Mouse (Mus musculus) heart, adult 2 months (tissue): Measurements from ENCODE around the gene Plk3. TPM values are rescaled to one million over a fixed set of nuclear protein-coding genes. Genes with fewer than 3 reads are reported as not detected.
A peak's percentile ranks its signal among the peaks of the same experiment; 100 is the strongest.

Experiments used
- DNase-seq, 2 experiments: peaks; one replicate each; pipeline ENCODE4 v3.0.0; 2021
- H3K27ac ChIP-seq: fragments of 200-600 bp; 2 replicates; pipeline ENCODE4 v1.8.1; 2022
- H3K27me3 ChIP-seq: fragments of 200-500 bp; 2 replicates; pipeline ENCODE4 v1.6.1; 2012; ENCODE audit warnings: mild to moderate bottlenecking, low read length, inconsistent platforms, mixed read lengths; ENCODE audit not compliant: control insufficient read depth, insufficient read depth
- H3K36me3 ChIP-seq: fragments of 200-500 bp; 2 replicates; pipeline ENCODE4 v1.6.1; 2012; ENCODE audit warnings: low read length, inconsistent platforms; ENCODE audit not compliant: control insufficient read depth, insufficient read depth
- H3K4me1 ChIP-seq: fragments of 200-500 bp; 2 replicates; pipeline ENCODE4 v1.6.1; 2011; ENCODE audit warnings: low read length; ENCODE audit not compliant: control insufficient read depth, insufficient read depth
- H3K4me3 ChIP-seq: fragments of 200-600 bp; 2 replicates; pipeline ENCODE4 v1.8.1; 2022
- H3K79me2 ChIP-seq: fragments of 200-500 bp; replicated peaks from 2 replicates; pipeline ENCODE4 v1.6.1; 2012; ENCODE audit warnings: mild to moderate bottlenecking, inconsistent platforms, low read length, moderate library complexity, mixed read lengths; ENCODE audit not compliant: control insufficient read depth, insufficient read depth
- H3K9ac ChIP-seq: fragments of 200-500 bp; 2 replicates; pipeline ENCODE4 v1.6.1; 2012; ENCODE audit warnings: low read depth, mild to moderate bottlenecking, control low read depth, inconsistent platforms, low read length, mixed read lengths
- CTCF ChIP-seq: fragments of 200-600 bp; IDR thresholded peaks from 2 replicates; pipeline ENCODE4 v1.8.1; 2022; ENCODE audit warnings: antibody characterized with exemption, mild to moderate bottlenecking, moderate library complexity
- EP300 ChIP-seq: fragments of 200-500 bp; IDR thresholded peaks from 2 replicates; pipeline ENCODE4 v1.6.1; 2011; ENCODE audit warnings: low read depth, low read length, control low read depth; ENCODE audit not compliant: insufficient read depth
- POLR2A ChIP-seq: fragments of 200-500 bp; IDR thresholded peaks from 2 replicates; pipeline ENCODE4 v1.6.1; 2011; ENCODE audit warnings: mild to moderate bottlenecking, low read depth, low read length, control low read depth; ENCODE audit not compliant: insufficient read depth
- WGBS: fragments of 180-500 bp; shearing (Covaris S2); methylation state at CpG from one replicate; pipeline ENCODE4 v1.1.7; 2018; 5-methylcytosine and 5-hydroxymethylcytosine counted together
- intact Hi-C: fragments of 180-260 bp; cut with DNase I; formaldehyde crosslinking; loops from one replicate; pipeline ENCODE4 v1.15.1; 2025
- polyA plus RNA-seq: library from polyadenylated mRNA; depleted of rRNA; stranded (reverse); fragments of >200 nt; gene quantifications from 2 replicates; pipeline ENCODE4 v1.2.3, GENCODE M21; 2012
- total RNA-seq, 2 experiments: library from RNA; stranded (reverse); gene quantifications; 2 replicates each; pipeline ENCODE4 v1.2.3; 2021

Plk3 gene
- total and polyA plus RNA-seq, 3 experiments: 1.4 to 4.5 (median 1.9) TPM

DNA sequence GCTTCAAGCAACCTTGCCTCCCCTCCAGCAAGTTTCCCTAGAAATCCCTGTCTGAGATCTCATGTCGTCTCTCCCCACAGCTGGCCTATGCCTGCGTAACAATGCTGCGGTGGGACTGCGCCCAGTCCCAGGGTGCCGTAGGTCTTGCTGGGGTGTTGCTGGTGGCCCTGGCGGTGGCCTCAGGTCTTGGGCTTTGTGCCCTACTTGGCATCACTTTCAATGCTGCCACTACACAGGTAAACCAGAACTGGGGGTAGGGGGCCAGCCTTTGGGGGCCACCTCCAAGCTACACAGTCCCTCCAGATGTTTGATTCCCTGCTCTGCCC, 25.3 kb downstream of the Plk3 start:
- TF ChIP-seq EP300: no peak
- TF ChIP-seq CTCF: no peak
- no peak for TF ChIP-seq POLR2A
- Histone ChIP-seq H3K79me2 (no peaks in the 10 kb centered on the region), H3K27me3 (no peaks in the 10 kb centered on the region), H3K4me3 (no peak overlapping the region), H3K4me1 (no peaks in the 10 kb centered on the region), H3K9ac (no peak overlapping the region), H3K27ac (no peak overlapping the region), H3K36me3 (no peaks in the 10 kb centered on the region)
- DNase-seq: no peak
- 91% methylated on average over 6 of the region's 6 CpGs for WGBS
- intact Hi-C loops: no loop called here

DNA sequence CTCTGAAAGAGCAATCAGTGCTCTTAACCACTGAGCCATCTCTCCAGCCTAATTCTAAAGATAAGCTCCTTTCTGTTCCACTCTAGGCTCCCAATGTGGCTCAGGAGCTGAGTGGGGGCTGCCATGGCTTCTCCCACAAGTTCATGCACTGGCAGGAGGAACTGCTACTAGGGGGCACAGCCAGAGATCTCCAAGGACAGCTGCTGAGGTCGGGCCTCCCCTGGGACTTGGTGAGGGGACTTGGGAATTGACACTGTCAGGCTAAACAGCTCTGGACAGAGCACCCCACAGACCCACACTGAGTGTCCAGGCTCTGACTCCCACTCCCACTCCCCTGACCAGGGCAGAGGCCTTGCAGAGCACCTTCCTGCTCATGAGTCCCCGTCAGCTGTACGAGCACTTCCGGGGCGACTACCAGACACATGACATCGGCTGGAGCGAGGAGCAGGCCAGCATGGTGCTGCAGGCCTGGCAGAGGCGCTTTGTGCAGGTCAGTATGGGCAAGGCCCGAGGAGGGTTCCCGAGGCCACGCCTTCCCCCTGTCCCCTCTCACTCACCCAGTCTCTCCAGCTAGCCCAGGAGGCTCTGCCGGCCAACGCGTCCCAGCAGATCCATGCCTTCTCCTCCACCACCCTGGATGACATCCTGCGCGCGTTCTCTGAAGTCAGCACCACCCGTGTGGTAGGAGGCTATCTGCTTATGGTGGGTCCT, 25.8 kb downstream of the Plk3 start:
- no peak overlapping the region for H3K9ac ChIP-seq
- H3K27ac ChIP-seq: no peak overlapping the region
- intact Hi-C loops: no loop called here
- H3K36me3 ChIP-seq: no peaks in the 10 kb centered on the region
- WGBS: 88% methylated on average over 18 of the region's 18 CpGs
- H3K27me3 ChIP-seq: no peaks in the 10 kb centered on the region
- TF ChIP-seq CTCF (no peak), POLR2A (no peak), EP300 (no peak)
- no peak overlapping the region for H3K4me3 ChIP-seq
- DNase-seq: no peak
- no peaks in the 10 kb centered on the region for H3K4me1 ChIP-seq
- H3K79me2 ChIP-seq: no peaks in the 10 kb centered on the region

DNA sequence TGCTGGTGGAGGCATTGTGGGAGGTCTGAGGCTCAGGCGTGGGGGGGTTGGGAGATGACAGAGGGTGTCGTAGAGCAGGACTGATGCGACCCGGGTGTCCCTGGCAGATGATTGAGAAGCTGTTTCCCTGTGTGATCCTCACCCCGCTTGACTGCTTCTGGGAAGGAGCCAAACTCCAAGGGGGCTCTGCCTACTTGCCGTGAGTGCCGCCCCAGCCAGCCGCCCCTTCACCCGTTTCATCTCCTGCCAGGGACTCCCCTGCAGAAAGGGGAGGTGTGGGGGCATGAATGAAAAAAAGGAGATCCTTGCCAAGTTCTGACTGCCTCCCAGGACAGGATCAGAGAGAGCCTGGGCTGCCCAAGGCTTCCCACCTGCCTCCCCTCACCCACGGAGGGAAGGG, 28.6 kb downstream of the Plk3 start:
- TF ChIP-seq EP300 (no peak), POLR2A (no peak), CTCF (no peak)
- H3K27ac ChIP-seq: no peak overlapping the region
- intact Hi-C loops: no loop called here
- WGBS: 68% methylated on average over 10 of the region's 10 CpGs
- no peaks in the 10 kb centered on the region for H3K36me3 ChIP-seq
- no peak overlapping the region for H3K9ac ChIP-seq
- H3K79me2 ChIP-seq: no peaks in the 10 kb centered on the region
- peaks cover 1% of the 10 kb centered on the region; the same call in 1 of the 2 replicates for H3K4me1 ChIP-seq
- no peaks in the 10 kb centered on the region for H3K27me3 ChIP-seq
- DNase-seq: no peak
- no peak overlapping the region for H3K4me3 ChIP-seq

DNA sequence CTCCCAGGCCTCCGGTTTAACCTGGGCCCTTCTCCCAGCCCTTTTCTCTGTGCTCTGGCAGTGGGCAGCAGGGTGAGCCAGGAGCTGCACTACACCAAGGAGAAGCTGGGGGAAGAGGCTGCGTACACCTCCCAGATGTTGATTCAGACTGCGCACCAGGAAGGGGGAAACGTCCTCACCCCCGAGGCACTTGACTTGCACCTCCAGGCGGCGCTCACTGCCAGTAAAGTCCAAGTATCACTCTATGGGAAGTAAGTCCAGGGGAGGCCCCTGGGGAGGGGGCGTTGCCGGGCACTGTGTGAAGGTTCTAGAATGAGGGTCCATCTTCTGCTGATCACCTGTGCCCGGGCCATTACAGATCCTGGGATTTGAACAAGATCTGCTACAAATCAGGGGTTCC, 29.1 kb downstream of the Plk3 start:
- intact Hi-C loops: no loop called here
- WGBS: 73% methylated on average over 10 of the region's 10 CpGs
- Histone ChIP-seq H3K36me3 (no peaks in the 10 kb centered on the region), H3K27me3 (no peaks in the 10 kb centered on the region), H3K4me3 (no peak overlapping the region), H3K4me1 (peaks cover 1% of the 10 kb centered on the region; the same call in 1 of the 2 replicates), H3K9ac (no peak overlapping the region), H3K27ac (no peak overlapping the region), H3K79me2 (no peaks in the 10 kb centered on the region)
- TF ChIP-seq POLR2A (no peak), EP300 (no peak), CTCF (no peak)
- DNase-seq: no peak

DNA sequence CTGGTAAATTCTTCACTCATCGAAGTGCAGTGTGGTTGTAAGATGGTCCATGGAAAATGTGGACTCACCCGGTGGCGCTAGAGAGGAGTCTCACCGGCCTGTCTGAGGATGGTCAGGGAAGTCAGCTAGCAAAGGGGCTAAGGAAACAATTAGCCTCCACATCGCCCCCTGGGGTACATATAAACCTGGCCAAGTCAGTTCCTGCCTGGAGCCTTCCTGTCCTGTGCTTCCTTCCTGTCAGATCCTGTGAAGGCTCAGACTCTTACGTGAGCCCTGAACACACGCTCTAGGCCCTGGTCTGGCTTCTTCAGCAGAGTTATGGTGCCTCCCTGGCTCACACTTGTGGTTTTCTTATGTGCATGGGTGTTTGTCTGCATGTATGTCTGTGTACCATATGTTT, 32.5 kb downstream of the Plk3 start:
- WGBS: 39% methylated on average over 7 of the region's 7 CpGs
- Histone ChIP-seq H3K36me3 (no peaks in the 10 kb centered on the region), H3K9ac (no peak overlapping the region), H3K4me1 (peaks cover 6% of the 10 kb centered on the region), H3K4me3 (no peak overlapping the region), H3K27me3 (0 out of 2 replicates have a peak, but pooled peaks cover under 1% of the 10 kb centered on the region), H3K27ac (peak overlapping the region; percentile 6; the same call in 1 of the 2 replicates), H3K79me2 (no peaks in the 10 kb centered on the region)
- intact Hi-C loops: loop anchor here (2.0 kb wide), 1 partner anchor 20 kb away; no protein-coding TSS in a partner anchor
- TF ChIP-seq POLR2A (peak; percentile 59), EP300 (peak; percentile 66; the same call in 1 of the 2 replicates), CTCF (peak; percentile 66)
- peak; percentile 41 to 52 for DNase-seq

DNA sequence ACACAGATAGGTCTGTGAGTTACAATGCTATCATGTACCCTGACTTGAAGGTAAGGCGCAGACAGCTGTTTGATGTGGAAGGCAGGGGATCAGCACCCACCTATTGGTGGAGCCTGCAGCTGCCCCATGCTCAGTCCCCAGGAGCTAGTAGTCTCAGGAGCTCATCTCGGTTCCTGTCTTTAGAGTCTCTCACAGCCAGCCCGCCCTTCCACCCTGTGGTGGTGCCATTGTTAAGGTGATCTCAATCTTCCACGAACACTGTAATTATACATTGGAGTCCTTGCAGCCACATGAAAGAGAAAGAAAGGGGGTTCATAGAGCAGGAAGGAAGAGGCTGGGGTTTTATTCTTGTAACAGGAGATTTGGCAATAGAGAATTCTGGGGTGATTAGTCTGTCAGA, 33.7 kb downstream of the Plk3 start:
- Histone ChIP-seq H3K9ac (no peak overlapping the region), H3K79me2 (no peaks in the 10 kb centered on the region), H3K27me3 (0 out of 2 replicates have a peak, but pooled peaks cover 2% of the 10 kb centered on the region), H3K4me1 (peaks cover 6% of the 10 kb centered on the region), H3K27ac (no peak overlapping the region), H3K4me3 (no peak overlapping the region), H3K36me3 (no peaks in the 10 kb centered on the region)
- no peak for DNase-seq
- no peak for TF ChIP-seq POLR2A
- no peak for TF ChIP-seq CTCF
- TF ChIP-seq EP300: no peak
- WGBS: 75% methylated on average over 4 of the region's 4 CpGs
- intact Hi-C loops: loop anchor here (2.0 kb wide), 1 partner anchor 21 kb away; no protein-coding TSS in a partner anchor
